Mouse (Mus musculus): ENCODE measurements at regions not wholly inside any gene's neighbourhood (a gene's known extent, or its start where the extent isn't known, plus 50 kb on each side); places are given as distances from the start of the nearest gene placed in this dataset.

DNA sequence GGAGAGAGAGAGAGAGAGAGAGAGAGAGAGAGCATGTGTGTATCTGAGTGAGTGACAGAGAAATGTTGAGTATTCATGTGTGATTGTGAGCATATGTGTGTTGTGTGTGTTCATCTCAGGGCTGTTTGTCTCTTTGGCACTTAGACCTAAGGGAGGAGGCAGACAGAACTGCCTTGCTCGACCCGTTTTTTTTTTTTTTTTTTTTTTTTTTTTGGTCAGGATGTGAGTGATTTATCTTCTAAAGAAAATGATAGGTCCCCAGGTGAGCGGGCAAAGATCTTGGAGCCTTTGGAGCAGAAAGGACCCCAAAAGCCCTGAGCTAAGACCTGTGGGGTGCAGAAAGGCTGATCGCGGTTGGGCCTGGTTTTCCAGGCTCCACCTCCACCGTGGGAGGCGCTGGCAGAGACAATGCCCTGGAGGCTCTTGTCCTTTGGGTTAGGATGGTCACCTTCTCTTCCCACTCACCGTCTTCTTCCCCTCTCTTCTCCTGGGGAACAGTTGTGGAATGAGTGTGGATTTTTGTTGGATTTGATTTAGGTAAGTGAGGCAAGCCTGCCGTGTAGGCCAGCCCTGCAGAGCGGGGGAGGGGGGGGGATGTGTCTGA lies 147.1 kb upstream of the Ttc29 start:
- TF ChIP-seq CTCF (conservative IDR thresholded peaks at IDR 0.05; ENCODE audit: low read length) (no peak), POU5F1 (IDR thresholded peaks at IDR 0.05; ENCODE audit: borderline replicate concordance, low read length) (no peak)

Measured in E14TG2a.4 (cell line).